Mouse (Mus musculus): ENCODE results near the gene Hapln4. TPM values are rescaled to one million over a fixed set of nuclear protein-coding genes. Genes with fewer than 3 reads are reported as not detected.

Hapln4 gene
- polyA plus RNA-seq, 1 experiment from 2014 or later: 0.12 TPM

DNA sequence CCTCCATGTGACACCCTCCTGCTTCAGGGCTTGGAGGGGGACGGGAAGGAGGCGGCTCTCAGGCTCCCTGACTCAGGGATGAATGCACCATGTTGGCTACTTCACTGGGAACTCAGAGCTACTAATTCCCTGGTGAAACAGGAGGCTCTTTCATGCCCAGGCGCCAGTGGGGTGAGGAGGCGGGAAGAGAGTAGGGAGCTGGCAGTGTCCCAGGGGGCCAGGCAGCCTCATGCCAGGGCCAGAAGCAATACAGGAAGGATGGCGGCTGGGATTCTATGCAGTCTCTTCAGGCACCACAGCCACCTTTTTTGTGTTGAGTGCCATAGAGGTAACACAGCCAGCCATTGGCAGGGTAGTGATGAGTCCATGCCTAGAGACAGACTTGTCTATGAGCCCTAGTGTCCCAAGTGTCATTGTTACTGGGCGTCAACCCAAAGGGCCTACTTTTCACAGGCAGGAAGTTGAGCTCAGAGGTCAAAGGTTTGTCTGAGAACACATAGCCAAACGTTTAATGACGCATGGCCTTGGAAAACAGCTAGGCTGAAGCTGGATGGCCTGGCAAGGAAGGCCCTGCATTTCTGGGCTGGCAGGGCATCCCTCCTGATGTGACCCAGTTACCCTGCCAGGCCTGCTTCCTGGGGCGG, 46.2 kb downstream of the Hapln4 start:
- Histone ChIP-seq H3K4me1 (peaks cover 40% of the 10 kb centered on the region), H3K27ac (no peak overlapping the region), H3K27me3 (replicated peaks) (peaks cover 17% of the 10 kb centered on the region), H3K9ac (no peak overlapping the region), H3K36me3 (peaks cover 23% of the 10 kb centered on the region), H3K4me3 (no peak overlapping the region), H3K9me3 (replicated peaks) (no peaks in the 10 kb centered on the region), H3K4me2 (no peak overlapping the region)
- no peak for ATAC-seq
- WGBS (ENCODE audit: insufficient replicate concordance): 66% methylated on average over 9 of the region's 9 CpGs

DNA sequence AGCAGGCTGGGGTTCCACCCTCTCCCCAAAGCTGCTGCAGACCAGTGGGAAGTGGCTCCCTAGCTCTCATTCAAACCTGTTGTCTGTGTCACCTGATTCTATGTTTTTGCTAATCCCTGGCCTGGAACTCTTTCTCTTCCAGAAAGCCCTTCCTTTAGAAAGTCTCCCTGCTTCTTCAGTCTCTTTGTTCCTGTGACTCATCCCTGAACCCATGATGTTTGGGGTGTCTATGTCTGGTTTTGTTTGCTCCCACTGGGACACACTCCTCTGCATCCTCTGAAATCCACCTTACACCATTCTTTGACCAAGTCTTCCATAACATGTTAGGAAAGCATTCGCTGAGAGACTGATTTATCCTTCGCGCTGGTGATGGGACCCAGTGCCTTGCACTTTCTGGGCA, 46.8 kb downstream of the Hapln4 start:
- Histone ChIP-seq H3K36me3 (peaks cover 29% of the 10 kb centered on the region), H3K27ac (no peak overlapping the region), H3K4me3 (no peak overlapping the region), H3K4me1 (peaks cover 47% of the 10 kb centered on the region), H3K27me3 (replicated peaks) (peaks cover 10% of the 10 kb centered on the region), H3K4me2 (no peak overlapping the region), H3K9me3 (replicated peaks) (no peaks in the 10 kb centered on the region), H3K9ac (no peak overlapping the region)
- 72% methylated on average over 3 of the region's 3 CpGs for WGBS (ENCODE audit: insufficient replicate concordance)
- no peak for ATAC-seq

DNA sequence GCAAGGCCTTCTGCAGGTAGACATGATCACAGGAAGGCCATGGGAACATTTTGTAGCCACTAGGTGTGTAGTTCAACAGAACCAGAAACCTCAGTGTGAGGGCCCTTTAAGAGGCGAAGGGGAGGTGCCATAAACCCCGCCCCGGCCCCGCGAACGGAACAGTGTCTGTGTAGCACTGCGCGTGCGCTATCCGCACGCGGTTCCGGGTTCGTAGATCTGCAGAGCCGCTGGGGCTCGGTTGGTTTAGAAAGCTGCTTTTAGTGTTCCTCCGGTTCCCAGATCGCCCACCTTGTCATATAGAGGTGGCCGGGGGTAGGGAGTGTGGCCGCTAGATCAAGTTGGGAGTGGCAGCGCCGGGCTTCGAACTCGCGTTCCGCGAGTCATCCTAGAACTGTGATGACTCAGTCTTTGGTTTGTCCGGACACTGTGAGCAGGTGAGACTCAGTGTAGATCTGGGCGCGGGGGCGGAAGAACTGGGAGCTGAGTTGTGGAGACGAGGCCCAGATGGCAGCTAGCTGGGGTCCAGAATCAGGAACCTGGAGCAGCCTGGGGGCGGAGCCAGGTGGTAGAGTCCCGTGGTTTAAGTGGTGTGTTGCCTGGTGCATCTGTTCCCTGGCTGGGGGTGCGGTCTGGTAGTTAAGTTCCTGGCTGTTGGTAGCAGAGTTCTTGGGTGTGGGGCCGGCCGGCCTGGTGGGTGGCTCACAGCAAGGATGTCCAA, 48.1 kb downstream of the Hapln4 start, which contains the start of gene Nr2c2ap:
TSS of gene Nr2c2ap (plus strand) at position 168 of the 718 bp plus-strand sequence.
- Histone ChIP-seq H3K27me3 (replicated peaks) (no peaks in the 10 kb centered on the region), H3K4me1 (peaks cover 48% of the 10 kb centered on the region), H3K27ac (peak within 1 kb of the TSS; percentile 65), H3K4me2 (peak within 1 kb of the TSS; percentile 79), H3K9me3 (replicated peaks) (no peaks in the 10 kb centered on the region), H3K9ac (peak within 1 kb of the TSS; percentile 77), H3K4me3 (peak within 1 kb of the TSS; percentile 77), H3K36me3 (peaks cover 42% of the 10 kb centered on the region)
- ATAC-seq: peak; percentile 85
- WGBS (ENCODE audit: insufficient replicate concordance): under 1% methylated on average over 37 of the region's 37 CpGs

DNA sequence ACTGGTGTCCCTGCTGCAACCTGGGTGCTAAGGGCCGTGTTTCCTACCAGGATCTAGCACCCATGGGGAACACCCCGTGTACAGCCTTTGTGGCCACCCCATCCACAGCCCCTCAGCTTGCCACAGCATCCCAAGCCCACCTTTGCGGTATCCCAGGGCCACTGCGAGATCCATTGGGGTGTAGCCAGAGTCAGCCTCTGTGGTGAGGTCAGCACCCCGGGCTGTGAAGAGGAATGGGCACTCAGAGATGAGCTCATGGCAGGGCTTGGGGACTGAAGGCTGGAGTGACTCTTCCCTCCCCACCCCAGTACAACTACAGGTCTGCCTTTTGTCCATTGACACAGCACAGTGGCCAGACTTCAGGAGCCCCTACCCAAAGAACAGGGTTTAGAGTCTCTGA, 50.8 kb downstream of the Hapln4 start:
- H3K4me3 ChIP-seq: no peak overlapping the region
- H3K36me3 ChIP-seq: peaks cover 57% of the 10 kb centered on the region
- no peak overlapping the region for H3K4me2 ChIP-seq
- H3K4me1 ChIP-seq: peaks cover 59% of the 10 kb centered on the region
- H3K9ac ChIP-seq: no peak overlapping the region
- WGBS (ENCODE audit: insufficient replicate concordance): 81% methylated on average over 5 of the region's 5 CpGs
- H3K27ac ChIP-seq: 0 out of 2 replicates have a peak overlapping the region, but pooled peaks have one; percentile 0
- H3K9me3 ChIP-seq (replicated peaks): no peaks in the 10 kb centered on the region
- ATAC-seq: no peak
- no peaks in the 10 kb centered on the region for H3K27me3 ChIP-seq (replicated peaks)

DNA sequence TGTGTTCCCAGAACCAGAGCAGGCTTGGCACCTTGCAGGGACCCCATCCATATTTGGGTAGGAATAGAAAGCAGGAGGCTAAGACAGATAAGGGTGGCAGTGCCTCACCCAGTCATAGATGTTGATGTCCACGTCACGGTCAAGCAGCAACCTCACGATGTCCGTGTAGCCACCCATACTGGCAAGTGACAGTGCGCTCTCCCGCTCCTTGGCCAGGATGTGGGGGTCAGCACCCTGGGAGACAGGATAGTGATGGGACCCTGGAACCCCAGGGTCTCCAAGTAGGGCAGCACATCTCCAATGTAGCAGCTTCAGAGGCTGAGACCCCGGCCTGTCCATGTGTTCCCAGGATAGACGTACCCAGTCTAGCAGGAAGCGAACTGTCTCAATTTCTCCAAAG, 51.7 kb downstream of the Hapln4 start:
- Histone ChIP-seq H3K4me3 (no peak overlapping the region), H3K27me3 (replicated peaks) (no peaks in the 10 kb centered on the region), H3K4me1 (peaks cover 55% of the 10 kb centered on the region), H3K4me2 (no peak overlapping the region), H3K27ac (no peak overlapping the region; the same call in 1 of the 2 replicates), H3K36me3 (peaks cover 57% of the 10 kb centered on the region), H3K9ac (no peak overlapping the region), H3K9me3 (replicated peaks) (no peaks in the 10 kb centered on the region)
- ATAC-seq: no peak
- 76% methylated on average over 9 of the region's 9 CpGs for WGBS (ENCODE audit: insufficient replicate concordance)

DNA sequence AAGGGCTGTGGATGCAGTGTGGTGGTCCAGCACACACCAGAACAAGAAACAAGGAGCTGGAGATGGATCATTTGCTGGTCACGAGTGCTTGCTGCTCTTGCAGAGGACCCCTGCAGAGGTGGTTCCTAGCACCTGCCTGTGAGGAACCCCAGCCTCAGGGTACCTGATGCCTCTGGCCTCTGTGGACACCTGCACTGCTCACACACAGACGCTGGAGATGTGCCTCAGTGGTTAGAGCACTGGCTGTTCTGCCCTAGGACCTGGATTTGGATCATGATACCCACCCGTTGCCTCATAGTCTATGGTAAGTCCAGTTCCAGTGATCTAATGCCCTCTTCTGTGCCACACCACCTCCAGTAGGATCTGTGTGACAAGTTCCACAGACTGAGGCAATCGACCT, 53.3 kb downstream of the Hapln4 start:
- Histone ChIP-seq H3K9me3 (replicated peaks) (no peaks in the 10 kb centered on the region), H3K27me3 (replicated peaks) (no peaks in the 10 kb centered on the region), H3K27ac (no peak overlapping the region), H3K4me1 (peaks cover 61% of the 10 kb centered on the region), H3K9ac (no peak overlapping the region), H3K4me3 (no peak overlapping the region), H3K36me3 (peaks cover 57% of the 10 kb centered on the region), H3K4me2 (no peak overlapping the region)
- 70% methylated on average over 4 of the region's 4 CpGs for WGBS (ENCODE audit: insufficient replicate concordance)
- ATAC-seq: no peak

DNA sequence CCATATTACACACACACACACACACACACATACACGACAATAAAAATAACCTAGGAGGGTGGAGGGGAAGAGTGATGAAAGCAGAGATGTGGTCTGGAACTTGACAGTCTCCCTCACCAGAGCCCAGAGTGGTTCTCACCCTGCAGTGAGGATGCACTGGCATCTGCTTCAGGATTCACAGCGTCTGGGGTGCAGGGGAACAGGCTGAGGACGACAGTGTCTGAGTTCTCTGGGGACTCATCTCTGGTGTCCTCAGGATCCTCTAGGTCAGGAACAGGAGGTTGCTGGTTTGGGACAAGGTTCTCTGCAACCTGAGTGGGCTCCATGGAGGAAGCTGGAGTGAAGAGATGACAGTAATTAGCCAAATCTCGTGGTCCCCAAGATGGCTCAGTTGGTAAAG, 54.6 kb downstream of the Hapln4 start:
- Histone ChIP-seq H3K27ac (peak overlapping the region; percentile 85), H3K9ac (peak overlapping the region; percentile 78), H3K4me2 (peak overlapping the region; percentile 81), H3K36me3 (peaks cover 62% of the 10 kb centered on the region), H3K27me3 (replicated peaks) (no peaks in the 10 kb centered on the region), H3K9me3 (replicated peaks) (no peaks in the 10 kb centered on the region), H3K4me1 (peaks cover 48% of the 10 kb centered on the region), H3K4me3 (peak overlapping the region; percentile 84)
- ATAC-seq: no peak
- WGBS (ENCODE audit: insufficient replicate concordance): 58% methylated on average over 4 of the region's 4 CpGs

DNA sequence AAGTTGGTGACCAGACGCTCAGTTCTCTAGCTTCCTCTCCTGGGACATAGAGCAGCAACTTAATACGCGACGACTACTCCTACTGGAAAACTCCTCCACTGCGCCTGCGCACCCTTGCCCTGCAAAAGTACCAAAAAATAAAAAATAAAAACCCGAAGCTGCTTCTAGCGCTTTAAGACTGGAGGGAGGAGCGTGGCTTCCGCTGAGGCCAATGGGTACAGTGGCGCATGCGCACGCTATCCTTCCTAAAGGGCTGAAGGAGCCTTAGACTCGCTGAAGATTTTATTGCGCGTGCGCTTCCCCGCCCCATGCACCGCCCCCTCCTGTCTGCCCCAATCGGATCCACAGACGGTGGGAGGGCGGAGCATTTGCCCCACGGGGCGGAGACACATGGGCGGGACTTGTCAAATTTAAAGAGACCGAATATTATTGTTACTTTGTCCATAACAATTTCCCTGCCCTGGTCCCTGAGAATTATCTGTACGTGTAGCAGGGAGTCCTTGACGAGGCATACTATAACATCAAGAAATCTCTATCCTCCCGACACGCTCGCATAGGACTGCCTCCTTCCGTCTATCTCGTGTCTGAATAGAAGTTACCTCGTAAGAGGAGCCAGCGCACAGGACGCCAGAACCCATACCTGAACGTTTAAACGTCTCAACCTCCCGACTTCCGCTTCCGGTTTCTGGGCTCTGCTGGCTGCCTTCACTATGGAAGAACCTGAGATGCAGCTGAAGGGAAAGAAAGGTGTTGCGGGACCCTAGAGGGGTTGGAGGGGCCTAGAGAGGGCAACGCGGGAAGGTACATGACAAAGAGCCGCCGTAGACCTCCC, 56.0 kb downstream of the Hapln4 start, which contains the start of the genes Rfxank, Borcs8 and Mef2b:
TSS of gene Rfxank (minus strand) at position 129 of the 832 bp plus-strand sequence.
TSS of gene Borcs8 (plus strand) at position 474 of the 832 bp plus-strand sequence.
TSS of gene Mef2b (plus strand) at position 686 of the 832 bp plus-strand sequence.
- peak within 1 kb of the TSS; percentile 84 for H3K4me3 ChIP-seq
- peak within 1 kb of the TSS; percentile 83 for H3K9ac ChIP-seq
- H3K27me3 ChIP-seq (replicated peaks): no peaks in the 10 kb centered on the region
- peaks cover 34% of the 10 kb centered on the region for H3K4me1 ChIP-seq
- ATAC-seq: peak; percentile 96
- no peaks in the 10 kb centered on the region for H3K9me3 ChIP-seq (replicated peaks)
- H3K27ac ChIP-seq: peak within 1 kb of the TSS; percentile 93
- H3K36me3 ChIP-seq: peaks cover 62% of the 10 kb centered on the region
- under 1% methylated on average over 46 of the region's 46 CpGs for WGBS (ENCODE audit: insufficient replicate concordance)
- H3K4me2 ChIP-seq: peak within 1 kb of the TSS; percentile 81

DNA sequence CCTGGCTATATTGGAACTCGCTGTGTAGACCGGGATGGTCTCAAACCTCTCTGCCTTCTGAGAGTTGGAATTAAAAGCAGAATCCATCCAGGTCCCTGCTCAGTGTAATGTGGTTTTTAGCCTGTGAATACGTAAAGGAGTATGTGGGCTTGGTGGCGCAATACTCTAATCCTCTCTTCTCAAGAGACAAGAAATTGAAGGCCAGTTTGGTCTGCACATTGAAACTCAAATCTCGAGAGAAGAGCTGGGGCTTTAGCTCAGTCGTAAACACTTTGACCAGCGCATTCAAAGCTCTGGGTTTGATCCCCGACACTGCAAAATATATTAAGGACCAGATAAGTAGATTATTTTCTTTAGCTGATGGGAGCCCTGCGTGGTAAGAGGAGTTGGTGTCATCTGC, 56.7 kb downstream of the Hapln4 start:
- H3K36me3 ChIP-seq: peaks cover 62% of the 10 kb centered on the region
- peaks cover 27% of the 10 kb centered on the region for H3K4me1 ChIP-seq
- 9% methylated on average over 9 of the region's 9 CpGs for WGBS (ENCODE audit: insufficient replicate concordance)
- H3K9ac ChIP-seq: peak overlapping the region; percentile 83
- H3K27me3 ChIP-seq (replicated peaks): no peaks in the 10 kb centered on the region
- ATAC-seq: no peak
- peak overlapping the region; percentile 84 for H3K4me3 ChIP-seq
- H3K4me2 ChIP-seq: peak overlapping the region; percentile 81
- H3K9me3 ChIP-seq (replicated peaks): no peaks in the 10 kb centered on the region
- H3K27ac ChIP-seq: peak overlapping the region; percentile 93

Measured in liver, embryonic 12.5 days (tissue).